Mouse (Mus musculus): ENCODE measurements around the gene Maf. TPM values are rescaled to one million over a fixed set of nuclear protein-coding genes. Genes with fewer than 3 reads are reported as not detected.

The Maf gene
- total and polyA plus RNA-seq, 3 experiments: 0.05 to 1.1 TPM; not detected in 1

DNA sequence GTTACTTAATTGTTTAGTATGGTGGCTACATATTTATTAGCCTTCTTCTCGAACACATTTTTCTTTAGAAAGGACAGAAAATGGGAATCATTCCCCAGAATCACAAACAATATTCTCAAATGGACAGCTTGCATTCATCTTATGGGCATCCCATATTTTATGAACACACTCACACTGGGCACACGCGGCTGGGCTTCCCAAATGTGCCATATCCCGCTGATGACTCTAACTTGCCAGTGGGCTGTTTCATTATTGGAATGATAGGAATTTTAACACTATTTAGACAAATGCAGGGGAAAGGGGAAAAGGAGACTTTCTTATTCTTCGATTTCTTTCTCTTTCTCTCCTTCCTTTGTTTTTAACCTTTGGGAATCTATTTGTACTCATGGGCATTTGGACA is 6.6 kb downstream of the Maf start:
- ATAC-seq (ENCODE audit: extremely low read depth, insufficient number of reproducible peaks, low FRiP score, poor library complexity, severe bottlenecking): no peak
- H3K36me3 ChIP-seq (replicated peaks): no peaks in the 10 kb centered on the region
- peaks cover 40% of the 10 kb centered on the region for H3K9me3 ChIP-seq (replicated peaks)
- H3K4me3 ChIP-seq (ENCODE audit: low read depth, low read length): no peak overlapping the region
- TF ChIP-seq POLR2AphosphoS5 (IDR thresholded peaks at IDR 0.05; ENCODE audit: insufficient replicate concordance, low read depth, low read length) (no peak), CTCF (IDR thresholded peaks at IDR 0.05; ENCODE audit: low read depth, low read length) (no peak)
- H3K27me3 ChIP-seq (ENCODE audit: insufficient read depth, low read length): no peaks in the 10 kb centered on the region
- no peaks in the 10 kb centered on the region for H3K4me1 ChIP-seq (ENCODE audit: insufficient read depth, low read depth, low read length)
- DNase-seq (ENCODE audit: low spot score): no peak

DNA sequence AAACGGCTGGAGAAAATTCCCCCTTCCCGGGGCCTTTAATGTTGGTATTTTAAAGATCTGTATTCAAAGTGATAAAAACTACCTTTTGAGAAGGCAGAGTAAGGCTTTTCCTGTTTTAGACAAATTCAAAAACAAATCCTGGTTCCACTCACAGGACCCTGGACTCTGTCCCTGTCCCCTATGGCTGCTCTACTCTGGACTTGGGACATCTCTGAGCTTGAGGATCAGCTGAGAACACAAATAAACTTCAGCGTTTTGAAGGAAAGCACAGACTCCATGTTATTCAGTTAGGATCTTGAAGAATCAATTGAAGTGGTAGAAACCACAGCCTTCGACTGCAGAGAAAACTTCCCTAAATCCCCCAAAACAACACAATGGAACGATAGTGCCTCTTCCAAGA is 8.4 kb downstream of the Maf start:
- no peak for TF ChIP-seq GATA2 (IDR thresholded peaks at IDR 0.05; ENCODE audit: borderline replicate concordance, low read depth, low read length)
- no peak for TF ChIP-seq TAL1 (conservative IDR thresholded peaks at IDR 0.05; ENCODE audit: low read depth, low read length)
- TF ChIP-seq GATA1 (IDR thresholded peaks at IDR 0.05; ENCODE audit: borderline replicate concordance, low read length): no peak
- no peak for TF ChIP-seq CTCF (IDR thresholded peaks at IDR 0.05; ENCODE audit: low read depth, low read length)
- TF ChIP-seq POLR2AphosphoS5 (IDR thresholded peaks at IDR 0.05; ENCODE audit: insufficient replicate concordance, low read depth, low read length): no peak
- Histone ChIP-seq H3K36me3 (replicated peaks) (no peaks in the 10 kb centered on the region), H3K9me3 (replicated peaks) (peaks cover 41% of the 10 kb centered on the region), H3K27me3 (ENCODE audit: insufficient read depth, low read length) (no peaks in the 10 kb centered on the region), H3K4me3 (ENCODE audit: low read depth, low read length) (no peak overlapping the region), H3K4me1 (ENCODE audit: insufficient read depth, low read depth, low read length) (no peaks in the 10 kb centered on the region)
- DNase-seq (ENCODE audit: low spot score): no peak
- no peak for ATAC-seq (ENCODE audit: extremely low read depth, insufficient number of reproducible peaks, low FRiP score, poor library complexity, severe bottlenecking)

DNA sequence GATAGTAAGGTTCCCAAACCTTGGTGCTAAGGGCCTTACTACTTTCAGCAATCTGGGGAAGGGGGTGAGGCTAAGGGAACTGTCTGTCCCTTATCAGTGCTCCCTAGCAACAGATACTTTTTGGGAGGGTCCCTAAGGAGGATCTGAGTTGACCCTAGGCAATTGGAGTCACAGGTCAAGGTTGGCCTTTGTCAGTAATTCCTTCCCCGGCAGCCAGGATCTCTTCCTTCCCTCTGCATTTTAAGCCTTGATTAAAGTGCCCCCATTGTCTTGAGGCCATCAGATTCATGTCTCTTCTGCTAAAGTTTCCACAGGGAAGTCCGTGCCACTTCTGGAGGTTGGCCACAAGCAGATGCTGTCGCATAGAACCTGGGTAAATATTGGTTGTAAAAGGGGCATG is 10.2 kb downstream of the Maf start:
- H3K9me3 ChIP-seq (replicated peaks): peaks cover 49% of the 10 kb centered on the region
- ATAC-seq (ENCODE audit: extremely low read depth, insufficient number of reproducible peaks, low FRiP score, poor library complexity, severe bottlenecking) (no peak), DNase-seq (ENCODE audit: low spot score) (no peak)
- no peaks in the 10 kb centered on the region for H3K27me3 ChIP-seq (ENCODE audit: insufficient read depth, low read length)
- no peaks in the 10 kb centered on the region for H3K4me1 ChIP-seq (ENCODE audit: insufficient read depth, low read depth, low read length)
- H3K4me3 ChIP-seq (ENCODE audit: low read depth, low read length): no peak overlapping the region
- H3K36me3 ChIP-seq (replicated peaks): no peaks in the 10 kb centered on the region
- TF ChIP-seq TAL1 (conservative IDR thresholded peaks at IDR 0.05; ENCODE audit: low read depth, low read length): no peak
- no peak for TF ChIP-seq CTCF (IDR thresholded peaks at IDR 0.05; ENCODE audit: low read depth, low read length)
- no peak for TF ChIP-seq GATA1 (IDR thresholded peaks at IDR 0.05; ENCODE audit: borderline replicate concordance, low read length)
- no peak for TF ChIP-seq POLR2AphosphoS5 (IDR thresholded peaks at IDR 0.05; ENCODE audit: insufficient replicate concordance, low read depth, low read length)
- no peak for TF ChIP-seq GATA2 (IDR thresholded peaks at IDR 0.05; ENCODE audit: borderline replicate concordance, low read depth, low read length)

DNA sequence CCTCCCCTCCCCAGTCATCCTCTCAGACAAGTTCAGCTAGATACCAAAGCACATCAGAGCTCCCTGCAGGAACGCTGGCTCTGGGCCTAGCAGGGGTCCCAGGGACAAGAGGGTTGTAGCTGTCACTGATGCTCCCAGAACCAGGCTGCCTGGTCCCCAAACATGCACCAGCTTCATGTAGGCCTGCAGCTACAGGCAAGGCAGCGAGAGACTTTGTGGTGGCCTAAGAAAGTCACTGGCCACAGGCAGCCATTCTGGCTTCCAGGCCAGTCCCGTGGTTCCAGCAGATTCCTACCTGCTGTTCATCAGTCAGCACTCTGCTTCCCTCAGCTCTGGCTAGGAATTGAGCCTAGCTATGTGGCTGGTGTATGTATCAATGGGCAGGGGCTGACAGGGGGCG is 10.9 kb downstream of the Maf start:
- TF ChIP-seq TAL1 (conservative IDR thresholded peaks at IDR 0.05; ENCODE audit: low read depth, low read length): no peak
- TF ChIP-seq GATA2 (IDR thresholded peaks at IDR 0.05; ENCODE audit: borderline replicate concordance, low read depth, low read length): no peak
- TF ChIP-seq CTCF (IDR thresholded peaks at IDR 0.05; ENCODE audit: low read depth, low read length): no peak
- TF ChIP-seq POLR2AphosphoS5 (IDR thresholded peaks at IDR 0.05; ENCODE audit: insufficient replicate concordance, low read depth, low read length): no peak
- TF ChIP-seq GATA1 (IDR thresholded peaks at IDR 0.05; ENCODE audit: borderline replicate concordance, low read length): no peak
- no peaks in the 10 kb centered on the region for H3K36me3 ChIP-seq (replicated peaks)
- ATAC-seq (ENCODE audit: extremely low read depth, insufficient number of reproducible peaks, low FRiP score, poor library complexity, severe bottlenecking) (no peak), DNase-seq (ENCODE audit: low spot score) (no peak)
- peaks cover 48% of the 10 kb centered on the region for H3K9me3 ChIP-seq (replicated peaks)
- H3K4me3 ChIP-seq (ENCODE audit: low read depth, low read length): no peak overlapping the region
- H3K4me1 ChIP-seq (ENCODE audit: insufficient read depth, low read depth, low read length): no peaks in the 10 kb centered on the region
- H3K27me3 ChIP-seq (ENCODE audit: insufficient read depth, low read length): no peaks in the 10 kb centered on the region

DNA sequence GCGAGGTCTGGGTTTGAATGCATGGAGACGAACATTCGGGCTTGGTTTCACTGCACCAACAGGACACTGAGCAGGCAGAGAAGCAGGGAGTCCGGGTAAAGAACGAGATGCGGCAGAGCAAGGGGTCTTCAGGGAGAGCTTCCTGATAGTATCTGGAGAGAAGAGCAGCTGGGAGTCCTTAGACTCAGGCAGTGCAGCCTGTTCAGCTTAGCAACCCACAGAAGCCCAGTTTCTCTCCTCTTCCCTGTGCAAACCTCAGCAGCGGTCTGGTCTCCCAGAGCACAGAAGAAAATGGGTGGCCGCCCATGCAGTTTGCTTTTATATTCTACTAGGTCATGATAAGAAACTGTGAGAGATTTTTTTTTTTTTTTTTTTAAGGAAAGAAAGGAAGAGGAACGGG is 20.2 kb downstream of the Maf start:
- no peaks in the 10 kb centered on the region for H3K4me1 ChIP-seq (ENCODE audit: insufficient read depth, low read depth, low read length)
- peaks cover 51% of the 10 kb centered on the region for H3K9me3 ChIP-seq (replicated peaks)
- no peak overlapping the region for H3K4me3 ChIP-seq (ENCODE audit: low read depth, low read length)
- TF ChIP-seq POLR2AphosphoS5 (IDR thresholded peaks at IDR 0.05; ENCODE audit: insufficient replicate concordance, low read depth, low read length): no peak
- TF ChIP-seq TAL1 (conservative IDR thresholded peaks at IDR 0.05; ENCODE audit: low read depth, low read length): no peak
- no peak for TF ChIP-seq GATA2 (IDR thresholded peaks at IDR 0.05; ENCODE audit: borderline replicate concordance, low read depth, low read length)
- TF ChIP-seq CTCF (IDR thresholded peaks at IDR 0.05; ENCODE audit: low read depth, low read length): no peak
- no peaks in the 10 kb centered on the region for H3K36me3 ChIP-seq (replicated peaks)
- ATAC-seq (ENCODE audit: extremely low read depth, insufficient number of reproducible peaks, low FRiP score, poor library complexity, severe bottlenecking) (no peak), DNase-seq (ENCODE audit: low spot score) (no peak)
- no peaks in the 10 kb centered on the region for H3K27me3 ChIP-seq (ENCODE audit: insufficient read depth, low read length)

DNA sequence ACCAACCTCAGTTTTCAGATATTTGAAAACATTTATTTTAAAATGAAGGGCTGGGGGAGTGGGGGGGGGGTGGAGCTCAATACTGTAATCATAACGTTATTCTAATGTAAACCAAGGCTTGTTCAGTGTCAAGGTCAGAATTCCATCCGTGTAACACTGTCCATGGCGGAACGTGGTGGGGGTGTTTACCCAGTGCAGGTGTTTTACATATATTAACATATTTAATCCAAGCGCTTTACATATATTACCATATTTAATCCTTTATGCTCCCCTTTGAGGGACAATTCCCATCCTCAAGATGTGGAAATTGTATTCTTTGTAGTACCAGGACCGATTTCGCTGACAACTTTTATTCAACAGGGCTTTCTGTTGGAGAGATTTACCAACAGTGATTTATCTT is 24.3 kb downstream of the Maf start:
- no peaks in the 10 kb centered on the region for H3K36me3 ChIP-seq (replicated peaks)
- H3K4me1 ChIP-seq (ENCODE audit: insufficient read depth, low read depth, low read length): no peaks in the 10 kb centered on the region
- no peak overlapping the region for H3K4me3 ChIP-seq (ENCODE audit: low read depth, low read length)
- H3K27me3 ChIP-seq (ENCODE audit: insufficient read depth, low read length): no peaks in the 10 kb centered on the region
- H3K9me3 ChIP-seq (replicated peaks): peaks cover 56% of the 10 kb centered on the region
- no peak for TF ChIP-seq POLR2AphosphoS5 (IDR thresholded peaks at IDR 0.05; ENCODE audit: insufficient replicate concordance, low read depth, low read length)
- no peak for TF ChIP-seq TAL1 (conservative IDR thresholded peaks at IDR 0.05; ENCODE audit: low read depth, low read length)
- no peak for TF ChIP-seq GATA1 (IDR thresholded peaks at IDR 0.05; ENCODE audit: borderline replicate concordance, low read length)
- TF ChIP-seq GATA2 (IDR thresholded peaks at IDR 0.05; ENCODE audit: borderline replicate concordance, low read depth, low read length): no peak
- TF ChIP-seq CTCF (IDR thresholded peaks at IDR 0.05; ENCODE audit: low read depth, low read length): no peak
- ATAC-seq (ENCODE audit: extremely low read depth, insufficient number of reproducible peaks, low FRiP score, poor library complexity, severe bottlenecking) (no peak), DNase-seq (ENCODE audit: low spot score) (no peak)

DNA sequence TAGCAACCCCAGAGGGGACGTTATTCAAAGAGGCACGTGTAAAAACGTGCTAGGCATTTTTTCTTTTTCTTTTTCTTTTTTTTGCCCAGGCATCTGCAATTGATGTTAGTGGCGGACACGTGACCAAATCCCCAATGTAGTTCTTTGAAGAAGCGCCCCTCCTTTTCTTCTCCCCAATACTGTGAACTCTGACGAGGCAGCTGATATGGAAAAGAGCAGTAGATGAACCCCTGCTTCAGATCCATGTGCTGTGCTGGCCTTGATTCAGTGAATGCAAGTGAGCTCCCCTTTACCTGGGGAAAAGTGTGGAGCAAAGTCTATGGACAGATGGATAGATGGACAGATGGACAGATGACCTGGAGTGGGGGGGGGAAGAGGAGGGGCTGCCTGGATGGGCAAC is 28.1 kb downstream of the Maf start:
- no peak for ATAC-seq (ENCODE audit: extremely low read depth, insufficient number of reproducible peaks, low FRiP score, poor library complexity, severe bottlenecking)
- Histone ChIP-seq H3K4me3 (ENCODE audit: low read depth, low read length) (no peak overlapping the region), H3K4me1 (ENCODE audit: insufficient read depth, low read depth, low read length) (no peaks in the 10 kb centered on the region), H3K9me3 (replicated peaks) (peaks cover 64% of the 10 kb centered on the region), H3K36me3 (replicated peaks) (no peaks in the 10 kb centered on the region), H3K27me3 (ENCODE audit: insufficient read depth, low read length) (no peaks in the 10 kb centered on the region)
- DNase-seq (ENCODE audit: low spot score): no peak
- no peak for TF ChIP-seq GATA1 (IDR thresholded peaks at IDR 0.05; ENCODE audit: borderline replicate concordance, low read length)
- TF ChIP-seq TAL1 (conservative IDR thresholded peaks at IDR 0.05; ENCODE audit: low read depth, low read length): no peak

Measured in G1E (cell line).